In genomic region chr4:85790226-85790625, GRCm38 (mm10) we compare ENCODE assay signal across 18 mouse cellular contexts.
DNase-seq lines count a peak whose midpoint lies in the region; ATAC-seq and TF ChIP-seq lines count a peak whose summit lies in the region.
"Had no signal": no experiment of that assay in that cellular context is flagged by ENCODE, and none has a peak within 500 bp of the region (broad histone marks: within the 10 kb centered on the region; RNA-seq: fewer than 3 reads in every experiment).

No protein-coding gene starts in this region.

- TF ChIP-seq POLR2A in myocyte (IDR thresholded peaks at IDR 0.05; ENCODE audit: insufficient read length, low read depth) = no peak

- H3K4me1 ChIP-seq in hindbrain, embryonic 10.5 days (replicated peaks) = no peaks in the 10 kb centered on the region
- H3K4me1 ChIP-seq in hindbrain, postnatal 0 days (ENCODE audit: insufficient read depth, low read length) = no peaks in the 10 kb centered on the region
- H3K4me1 ChIP-seq in neural tube, embryonic 11.5 days (ENCODE audit: control insufficient read depth, insufficient read depth, low read length) = no peaks in the 10 kb centered on the region
- H3K4me1 ChIP-seq in embryonic facial prominence, embryonic 10.5 days = no peaks in the 10 kb centered on the region
- peaks cover 2% of the 10 kb centered on the region; the same call in 1 of the 2 replicates for H3K4me1 ChIP-seq in midbrain, embryonic 14.5 days (ENCODE audit: control insufficient read depth, insufficient read depth, low read length)
- H3K4me1 ChIP-seq: forebrain, embryonic 10.5 days; intestine, embryonic 15.5 days; limb, embryonic 13.5 days; midbrain, embryonic 13.5 days; neural tube, embryonic 15.5 days had no signal

- H3K4me3 ChIP-seq in hindbrain, embryonic 10.5 days = no peak overlapping the region
- H3K4me3 ChIP-seq in hindbrain, postnatal 0 days (ENCODE audit: low read length) = no peak overlapping the region
- no peak overlapping the region for H3K4me3 ChIP-seq in neural tube, embryonic 11.5 days (ENCODE audit: low read depth, low read length)
- H3K4me3 ChIP-seq in embryonic facial prominence, embryonic 10.5 days = no peak overlapping the region
- H3K4me3 ChIP-seq in myocyte = no peak overlapping the region
- no peak overlapping the region for H3K4me3 ChIP-seq in midbrain, embryonic 14.5 days (replicated peaks; ENCODE audit: low read depth, low read length)
- H3K4me3 ChIP-seq: forebrain, embryonic 10.5 days; intestine, embryonic 15.5 days; limb, embryonic 13.5 days; lung, embryonic 15.5 days; midbrain, embryonic 13.5 days; neural tube, embryonic 15.5 days had no signal

- H3K27me3 ChIP-seq in hindbrain, embryonic 10.5 days (ENCODE audit: insufficient read depth, poor library complexity, severe bottlenecking) = peaks cover 16% of the 10 kb centered on the region
- H3K27me3 ChIP-seq in hindbrain, postnatal 0 days (ENCODE audit: insufficient read depth, low read length) = no peaks in the 10 kb centered on the region
- H3K27me3 ChIP-seq in neural tube, embryonic 11.5 days (ENCODE audit: control insufficient read depth, insufficient read depth, low read length) = no peaks in the 10 kb centered on the region
- no peaks in the 10 kb centered on the region for H3K27me3 ChIP-seq in embryonic facial prominence, embryonic 10.5 days (replicated peaks; ENCODE audit: low read depth, poor library complexity, severe bottlenecking)
- no peaks in the 10 kb centered on the region for H3K27me3 ChIP-seq in myocyte (ENCODE audit: control insufficient read depth, insufficient read depth, insufficient read length)
- peaks cover 29% of the 10 kb centered on the region for H3K27me3 ChIP-seq in midbrain, embryonic 14.5 days (ENCODE audit: control insufficient read depth, insufficient read depth, low read length)
- H3K27me3 ChIP-seq: intestine, embryonic 15.5 days; limb, embryonic 13.5 days; lung, embryonic 15.5 days; neural tube, embryonic 15.5 days had no signal

- H3K36me3 ChIP-seq in hindbrain, embryonic 10.5 days = no peaks in the 10 kb centered on the region
- H3K36me3 ChIP-seq in hindbrain, postnatal 0 days (ENCODE audit: insufficient read depth, low read length) = no peaks in the 10 kb centered on the region
- H3K36me3 ChIP-seq in neural tube, embryonic 11.5 days (ENCODE audit: control insufficient read depth, insufficient read depth, low read length) = no peaks in the 10 kb centered on the region
- H3K36me3 ChIP-seq in embryonic facial prominence, embryonic 10.5 days (replicated peaks) = no peaks in the 10 kb centered on the region
- H3K36me3 ChIP-seq in myocyte (ENCODE audit: control insufficient read depth, insufficient read depth) = no peaks in the 10 kb centered on the region
- H3K36me3 ChIP-seq in midbrain, embryonic 14.5 days (ENCODE audit: control insufficient read depth, insufficient read depth, low read length) = no peaks in the 10 kb centered on the region
- H3K36me3 ChIP-seq: forebrain, embryonic 10.5 days; intestine, embryonic 15.5 days; limb, embryonic 13.5 days; lung, embryonic 15.5 days; midbrain, embryonic 13.5 days; neural tube, embryonic 15.5 days had no signal

- 57% methylated on average over 2 of the region's 2 CpGs for WGBS in hindbrain, embryonic 10.5 days
- whole genome bisulfite sequencing in hindbrain, postnatal 0 days = 71% methylated on average over 2 of the region's 2 CpGs
- WGBS in neural tube, embryonic 11.5 days = 49% methylated on average over 2 of the region's 2 CpGs
- 52% methylated on average over 2 of the region's 2 CpGs for WGBS in embryonic facial prominence, embryonic 10.5 days
- 78% methylated on average over 2 of the region's 2 CpGs for WGBS in midbrain, embryonic 14.5 days

- no peak overlapping the region for H3K4me2 ChIP-seq in hindbrain, postnatal 0 days (ENCODE audit: low read depth, low read length)
- H3K4me2 ChIP-seq in neural tube, embryonic 11.5 days (ENCODE audit: low read depth) = no peak overlapping the region
- H3K4me2 ChIP-seq in myocyte (ENCODE audit: low read depth) = no peak overlapping the region
- H3K4me2 ChIP-seq in midbrain, embryonic 14.5 days (ENCODE audit: low read length) = no peak overlapping the region
- H3K4me2 ChIP-seq: intestine, embryonic 15.5 days; limb, embryonic 13.5 days; lung, embryonic 15.5 days; midbrain, embryonic 13.5 days; neural tube, embryonic 15.5 days had no signal

- TF ChIP-seq CTCF in hindbrain, postnatal 0 days (IDR thresholded peaks at IDR 0.05; ENCODE audit: low read depth) = no peak

- no peak for ATAC-seq in hindbrain, postnatal 0 days
- ATAC-seq in neural tube, embryonic 11.5 days (ENCODE audit: insufficient read depth, low FRiP score, low TSS enrichment) = no peak
- ATAC-seq in midbrain, embryonic 14.5 days (ENCODE audit: low FRiP score, low TSS enrichment) = no peak
- ATAC-seq: intestine, embryonic 15.5 days; midbrain, embryonic 13.5 days; Patski had no signal

- no peaks in the 10 kb centered on the region for H3K9me3 ChIP-seq in hindbrain, embryonic 10.5 days
- H3K9me3 ChIP-seq in hindbrain, postnatal 0 days (ENCODE audit: low read length) = no peaks in the 10 kb centered on the region
- H3K9me3 ChIP-seq in neural tube, embryonic 11.5 days (ENCODE audit: control insufficient read depth, low read length) = no peaks in the 10 kb centered on the region
- no peaks in the 10 kb centered on the region for H3K9me3 ChIP-seq in embryonic facial prominence, embryonic 10.5 days
- H3K9me3 ChIP-seq in midbrain, embryonic 14.5 days (ENCODE audit: control insufficient read depth, low read length) = no peaks in the 10 kb centered on the region
- H3K9me3 ChIP-seq: forebrain, embryonic 10.5 days; intestine, embryonic 15.5 days; limb, embryonic 13.5 days; lung, embryonic 15.5 days; midbrain, embryonic 13.5 days; neural tube, embryonic 15.5 days had no signal

- no peak overlapping the region for H3K27ac ChIP-seq in hindbrain, embryonic 10.5 days
- no peak overlapping the region for H3K27ac ChIP-seq in hindbrain, postnatal 0 days
- no peak overlapping the region for H3K27ac ChIP-seq in neural tube, embryonic 11.5 days (ENCODE audit: low read depth, low read length)
- no peak overlapping the region for H3K27ac ChIP-seq in embryonic facial prominence, embryonic 10.5 days (replicated peaks)
- no peak overlapping the region for H3K27ac ChIP-seq in midbrain, embryonic 14.5 days (replicated peaks; ENCODE audit: low read depth, low read length)
- H3K27ac ChIP-seq: forebrain, embryonic 10.5 days; intestine, embryonic 15.5 days; limb, embryonic 13.5 days; lung, embryonic 15.5 days; midbrain, embryonic 13.5 days; neural tube, embryonic 15.5 days had no signal

- DNase-seq in hindbrain, embryonic 10.5 days (ENCODE audit: low spot score) = peak; percentile 7
- no peak for DNase-seq in hindbrain, postnatal 0 days (ENCODE audit: low spot score)
- DNase-seq in neural tube, embryonic 11.5 days (ENCODE audit: low spot score) = peak; percentile 12
- no peak for DNase-seq in neural tube, embryonic 10.5 days (ENCODE audit: extremely low spot score, low spot score)
- peak; percentile 46 for DNase-seq in embryonic facial prominence, embryonic 10.5 days (ENCODE audit: low spot score)
- DNase-seq in retina, postnatal 1 day = no peak
- DNase-seq in midbrain, embryonic 14.5 days = no peak
- DNase-seq: cerebellum, adult 11 months; right cerebral cortex, postnatal 25 days; thymus, postnatal 14 days had no signal

- H3K79me2 ChIP-seq in myocyte (ENCODE audit: control insufficient read depth, insufficient read depth) = no peaks in the 10 kb centered on the region

- H3K9ac ChIP-seq in hindbrain, postnatal 0 days (replicated peaks; ENCODE audit: low read length) = no peak overlapping the region
- no peak overlapping the region for H3K9ac ChIP-seq in neural tube, embryonic 11.5 days (ENCODE audit: low read length)
- H3K9ac ChIP-seq in midbrain, embryonic 14.5 days (replicated peaks; ENCODE audit: low read length) = no peak overlapping the region
- H3K9ac ChIP-seq: intestine, embryonic 15.5 days; limb, embryonic 13.5 days; lung, embryonic 15.5 days; midbrain, embryonic 13.5 days; neural tube, embryonic 15.5 days had no signal

- H3ac ChIP-seq in myocyte (ENCODE audit: control insufficient read depth, insufficient read length) = no peak overlapping the region

TF ChIP-seq in myocyte, 11 proteins besides CTCF, POLR2A, EP300 and RAD21:
- TF ChIP-seq E2F4 (IDR thresholded peaks at IDR 0.05; ENCODE audit: insufficient read depth) (no peak), MYOG (IDR thresholded peaks at IDR 0.05; ENCODE audit: control insufficient read depth in 1 of 3, insufficient read depth in 1 of 3, insufficient read length in 2 of 3, low read depth in 2 of 3) (no peak), TCF3 (IDR thresholded peaks at IDR 0.05; ENCODE audit: insufficient read length, low read depth) (no peak), SRF (IDR thresholded peaks at IDR 0.05; ENCODE audit: control insufficient read depth, insufficient read length, low read depth) (no peak), MAX (IDR thresholded peaks at IDR 0.05; ENCODE audit: low read depth) (no peak), USF1 (IDR thresholded peaks at IDR 0.05; ENCODE audit: low read depth) (no peak), REST (IDR thresholded peaks at IDR 0.05; ENCODE audit: insufficient read depth, insufficient read length) (peak; percentile 46), POLR2AphosphoS2 (IDR thresholded peaks at IDR 0.05; ENCODE audit: insufficient read length, low read depth) (no peak)
TF ChIP-seq in myocyte: peak in this region for 1.

Comparison
In these comparisons a context has a peak if more than half of its experiments do, and no peak if none do; other contexts are left out.
1. DNase-seq: peak in hindbrain, embryonic 10.5 days (single experiment), neural tube, embryonic 11.5 days (single experiment) and embryonic facial prominence, embryonic 10.5 days (single experiment); none in hindbrain, postnatal 0 days (single experiment), neural tube, embryonic 10.5 days (single experiment), retina, postnatal 1 day (single experiment) and midbrain, embryonic 14.5 days (single experiment).